Mouse (Mus musculus): ENCODE data around the gene Pstk. TPM values are rescaled to one million over a fixed set of nuclear protein-coding genes. Genes with fewer than 3 reads are reported as not detected.

The Pstk gene
- polyA plus RNA-seq (2012; rRNA removed): 8.5 and 11.0 TPM in 2 replicates

DNA sequence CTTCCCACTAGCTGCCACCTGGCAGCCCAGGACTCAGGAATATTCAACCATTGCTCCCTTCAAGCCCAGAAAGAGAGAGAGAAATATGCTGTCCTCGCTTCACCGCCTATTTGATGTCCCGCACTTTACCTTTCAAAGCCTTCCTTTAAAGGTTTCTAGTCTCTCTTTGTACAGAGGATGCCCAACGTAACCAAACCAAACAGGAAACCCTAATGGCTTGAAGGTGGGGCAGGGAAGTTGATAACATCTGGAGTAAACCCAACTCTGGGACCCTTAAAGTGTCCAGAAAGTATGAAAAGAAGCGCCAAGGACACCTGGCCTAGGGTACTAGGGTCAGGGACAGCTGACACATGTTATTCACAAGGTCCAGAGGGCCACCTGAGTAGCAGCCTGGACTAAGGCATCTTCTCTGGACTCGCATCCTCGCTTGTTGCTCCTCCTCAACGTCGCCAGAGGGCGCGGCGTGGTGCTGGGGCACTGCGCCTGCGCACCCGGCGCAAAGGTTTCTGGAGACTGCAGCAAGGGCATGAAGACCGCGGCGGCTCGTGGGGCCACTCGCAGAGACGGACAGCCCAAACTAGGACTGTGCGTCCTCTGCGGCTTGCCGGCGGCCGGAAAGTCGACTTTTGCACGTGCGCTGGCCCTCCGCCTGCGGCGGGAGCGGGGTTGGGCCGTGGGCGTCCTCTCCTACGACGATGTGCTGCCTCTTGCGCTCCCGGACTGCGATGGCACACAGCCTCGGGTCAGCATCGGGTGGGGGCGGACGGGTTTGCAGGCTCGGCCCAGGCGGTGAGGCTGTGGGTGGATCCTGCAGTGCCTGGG is at the start of gene Pstk:
TSS of gene Pstk (plus strand) at position 494 of the 822 bp plus-strand sequence.
- peak within 1 kb of the TSS; percentile 85 for H3K4me3 ChIP-seq (ENCODE audit: control insufficient read depth, low read depth, low read length)
- H3K36me3 ChIP-seq (ENCODE audit: control insufficient read depth, insufficient read depth, low read length): no peaks in the 10 kb centered on the region
- H3K27ac ChIP-seq (ENCODE audit: control insufficient read depth, insufficient read depth, low read depth, low read length): peak within 1 kb of the TSS; percentile 74
- H3K4me1 ChIP-seq (ENCODE audit: control insufficient read depth, insufficient read depth, low read length): peaks cover 5% of the 10 kb centered on the region
- TF ChIP-seq CTCF (IDR thresholded peaks at IDR 0.05; ENCODE audit: control insufficient read depth, insufficient read depth, insufficient replicate concordance, low read depth, low read length) (peak; percentile 90), POLR2A (IDR thresholded peaks at IDR 0.05; ENCODE audit: control insufficient read depth, low read depth, low read length) (peak; percentile 60)
- H3K27me3 ChIP-seq (ENCODE audit: control insufficient read depth, insufficient read depth, low read length): no peaks in the 10 kb centered on the region

GRCm38 (mm10) chr7:131322192-131322591 is 48.7 kb upstream of the Pstk start, which contains the start of gene Cuzd1:
TSS of gene Cuzd1 (minus strand) at chr7:131322292.
- Histone ChIP-seq H3K36me3 (ENCODE audit: control insufficient read depth, insufficient read depth, low read length) (no peaks in the 10 kb centered on the region), H3K27ac (ENCODE audit: control insufficient read depth, insufficient read depth, low read depth, low read length) (no peak within 1 kb of the TSS), H3K4me3 (ENCODE audit: control insufficient read depth, low read depth, low read length) (no peak within 1 kb of the TSS), H3K27me3 (ENCODE audit: control insufficient read depth, insufficient read depth, low read length) (no peaks in the 10 kb centered on the region), H3K4me1 (ENCODE audit: control insufficient read depth, insufficient read depth, low read length) (no peaks in the 10 kb centered on the region)
- no peak for TF ChIP-seq CTCF (IDR thresholded peaks at IDR 0.05; ENCODE audit: control insufficient read depth, insufficient read depth, insufficient replicate concordance, low read depth, low read length)
- TF ChIP-seq POLR2A (IDR thresholded peaks at IDR 0.05; ENCODE audit: control insufficient read depth, low read depth, low read length): no peak

DNA sequence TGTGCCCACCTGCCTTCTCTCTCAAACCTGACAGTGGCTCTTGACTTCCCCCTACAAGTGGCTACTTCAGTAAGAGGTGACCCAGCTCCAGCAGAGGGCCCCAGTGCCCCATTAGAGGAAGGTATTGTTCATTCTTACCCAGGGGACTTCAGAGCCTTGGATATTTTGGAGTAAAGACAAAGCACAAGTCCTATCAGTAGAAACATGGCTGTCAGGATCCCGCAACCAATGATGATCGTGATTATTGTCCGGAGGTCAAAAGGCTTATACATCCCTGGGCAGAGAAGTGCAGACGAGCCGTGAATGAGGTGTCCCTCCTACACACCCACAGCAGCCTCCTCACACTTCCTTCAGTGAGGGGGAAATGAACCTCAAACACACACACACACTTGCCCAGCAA is 43.9 kb upstream of the Pstk start:
- Histone ChIP-seq H3K36me3 (ENCODE audit: control insufficient read depth, insufficient read depth, low read length) (no peaks in the 10 kb centered on the region), H3K4me3 (ENCODE audit: control insufficient read depth, low read depth, low read length) (peak overlapping the region; percentile 60), H3K27me3 (ENCODE audit: control insufficient read depth, insufficient read depth, low read length) (no peaks in the 10 kb centered on the region), H3K27ac (ENCODE audit: control insufficient read depth, insufficient read depth, low read depth, low read length) (no peak overlapping the region), H3K4me1 (ENCODE audit: control insufficient read depth, insufficient read depth, low read length) (no peaks in the 10 kb centered on the region)
- TF ChIP-seq CTCF (IDR thresholded peaks at IDR 0.05; ENCODE audit: control insufficient read depth, insufficient read depth, insufficient replicate concordance, low read depth, low read length) (no peak), POLR2A (IDR thresholded peaks at IDR 0.05; ENCODE audit: control insufficient read depth, low read depth, low read length) (no peak)

- H3K27ac ChIP-seq (ENCODE audit: control insufficient read depth, insufficient read depth, low read depth, low read length): no peak within 1 kb of the TSS
- TF ChIP-seq CTCF (IDR thresholded peaks at IDR 0.05; ENCODE audit: control insufficient read depth, insufficient read depth, insufficient replicate concordance, low read depth, low read length): no peak
Observed at GRCm38 (mm10) chr7:131329416-131329815, 41.5 kb upstream of the Pstk start, which contains the start of gene Fam24b. TSS of gene Fam24b (minus strand) at chr7:131329516.

GRCm38 (mm10) chr7:131331688-131332087 is 39.3 kb upstream of the Pstk start:
- Histone ChIP-seq H3K4me1 (ENCODE audit: control insufficient read depth, insufficient read depth, low read length) (no peaks in the 10 kb centered on the region), H3K27ac (ENCODE audit: control insufficient read depth, insufficient read depth, low read depth, low read length) (no peak overlapping the region), H3K4me3 (ENCODE audit: control insufficient read depth, low read depth, low read length) (no peak overlapping the region), H3K36me3 (ENCODE audit: control insufficient read depth, insufficient read depth, low read length) (no peaks in the 10 kb centered on the region; the same call in 1 of the 2 replicates), H3K27me3 (ENCODE audit: control insufficient read depth, insufficient read depth, low read length) (no peaks in the 10 kb centered on the region)
- TF ChIP-seq CTCF (IDR thresholded peaks at IDR 0.05; ENCODE audit: control insufficient read depth, insufficient read depth, insufficient replicate concordance, low read depth, low read length): no peak
- no peak for TF ChIP-seq POLR2A (IDR thresholded peaks at IDR 0.05; ENCODE audit: control insufficient read depth, low read depth, low read length)

More at GRCm38 (mm10) chr7:131329416-131329815, 41.5 kb upstream of the Pstk start, which contains the start of gene Fam24b:
- Histone ChIP-seq H3K4me1 (ENCODE audit: control insufficient read depth, insufficient read depth, low read length) (no peaks in the 10 kb centered on the region), H3K27me3 (ENCODE audit: control insufficient read depth, insufficient read depth, low read length) (no peaks in the 10 kb centered on the region), H3K4me3 (ENCODE audit: control insufficient read depth, low read depth, low read length) (peak within 1 kb of the TSS; percentile 77), H3K36me3 (ENCODE audit: control insufficient read depth, insufficient read depth, low read length) (no peaks in the 10 kb centered on the region)

DNA sequence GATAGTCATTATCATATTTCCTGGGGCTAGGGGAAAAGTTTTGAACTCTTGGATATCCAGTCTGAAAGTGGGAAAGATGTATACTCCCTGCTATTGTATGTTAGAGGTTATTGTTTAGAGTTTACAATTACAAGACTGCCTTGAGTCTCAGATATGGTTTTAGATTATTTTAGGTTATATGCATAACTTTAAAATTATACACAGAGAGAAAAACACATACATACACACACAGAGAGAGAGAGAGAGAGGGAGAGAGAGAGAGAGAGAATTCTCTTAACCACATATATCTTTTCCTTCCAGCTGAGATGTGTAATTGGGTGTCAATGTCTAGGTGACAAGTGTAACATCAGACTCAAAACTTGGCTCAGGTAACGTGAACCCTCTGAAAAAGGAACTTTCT is 37.4 kb upstream of the Pstk start, which contains the start of gene Fam24a:
TSS of gene Fam24a (plus strand) at position 301 of the 400 bp plus-strand sequence.
- Histone ChIP-seq H3K4me1 (ENCODE audit: control insufficient read depth, insufficient read depth, low read length) (no peaks in the 10 kb centered on the region), H3K36me3 (ENCODE audit: control insufficient read depth, insufficient read depth, low read length) (no peaks in the 10 kb centered on the region; the same call in 1 of the 2 replicates), H3K27me3 (ENCODE audit: control insufficient read depth, insufficient read depth, low read length) (no peaks in the 10 kb centered on the region), H3K27ac (ENCODE audit: control insufficient read depth, insufficient read depth, low read depth, low read length) (no peak within 1 kb of the TSS), H3K4me3 (ENCODE audit: control insufficient read depth, low read depth, low read length) (peak within 1 kb of the TSS; percentile 84; the same call in 1 of the 2 replicates)
- TF ChIP-seq POLR2A (IDR thresholded peaks at IDR 0.05; ENCODE audit: control insufficient read depth, low read depth, low read length) (no peak), CTCF (IDR thresholded peaks at IDR 0.05; ENCODE audit: control insufficient read depth, insufficient read depth, insufficient replicate concordance, low read depth, low read length) (no peak)

GRCm38 (mm10) chr7:131337502-131338068 is 33.4 kb upstream of the Pstk start:
- Histone ChIP-seq H3K27me3 (ENCODE audit: control insufficient read depth, insufficient read depth, low read length) (no peaks in the 10 kb centered on the region), H3K27ac (ENCODE audit: control insufficient read depth, insufficient read depth, low read depth, low read length) (no peak overlapping the region), H3K4me1 (ENCODE audit: control insufficient read depth, insufficient read depth, low read length) (no peaks in the 10 kb centered on the region), H3K36me3 (ENCODE audit: control insufficient read depth, insufficient read depth, low read length) (no peaks in the 10 kb centered on the region; the same call in 1 of the 2 replicates), H3K4me3 (ENCODE audit: control insufficient read depth, low read depth, low read length) (no peak overlapping the region; the same call in 1 of the 2 replicates)
- no peak for TF ChIP-seq POLR2A (IDR thresholded peaks at IDR 0.05; ENCODE audit: control insufficient read depth, low read depth, low read length)
- no peak for TF ChIP-seq CTCF (IDR thresholded peaks at IDR 0.05; ENCODE audit: control insufficient read depth, insufficient read depth, insufficient replicate concordance, low read depth, low read length)
